Mouse (Mus musculus): ENCODE results near the gene H2-Q1.
"Not testable (repeated sequence)": the region's sequence is repeated elsewhere in the genome, so short reads cannot be mapped to it uniquely, and the experiment has no call there.

- not testable (repeated sequence) for TF ChIP-seq TAL1, GATA1 (IDR thresholded peaks at IDR 0.05; ENCODE audit: low read length)
These were observed 33.1 kb downstream of the H2-Q1 start for GRCm38 (mm10) chr17:35353275-35353674.
